Mouse (Mus musculus) CH12.LX (cell line): ENCODE measurements around the gene Marveld3.

Source experiments
- POLR2AphosphoS2 ChIP-seq: IDR thresholded peaks from 2 replicates; pipeline ENCODE4 v1.6.1; 2011; ENCODE audit warnings: low read depth, low read length, improper control_type of control experiment
- RCOR1 ChIP-seq: conservative IDR thresholded peaks from 2 replicates; pipeline ENCODE4 v1.6.1; 2012; ENCODE audit warnings: low read depth, mild to moderate bottlenecking, inconsistent platforms, low read length, improper control_type of control experiment
- ZMIZ1 ChIP-seq: IDR thresholded peaks from 2 replicates; pipeline ENCODE4 v1.6.1; 2012; ENCODE audit warnings: low read depth, mild to moderate bottlenecking, inconsistent platforms, low read length, improper control_type of control experiment

DNA sequence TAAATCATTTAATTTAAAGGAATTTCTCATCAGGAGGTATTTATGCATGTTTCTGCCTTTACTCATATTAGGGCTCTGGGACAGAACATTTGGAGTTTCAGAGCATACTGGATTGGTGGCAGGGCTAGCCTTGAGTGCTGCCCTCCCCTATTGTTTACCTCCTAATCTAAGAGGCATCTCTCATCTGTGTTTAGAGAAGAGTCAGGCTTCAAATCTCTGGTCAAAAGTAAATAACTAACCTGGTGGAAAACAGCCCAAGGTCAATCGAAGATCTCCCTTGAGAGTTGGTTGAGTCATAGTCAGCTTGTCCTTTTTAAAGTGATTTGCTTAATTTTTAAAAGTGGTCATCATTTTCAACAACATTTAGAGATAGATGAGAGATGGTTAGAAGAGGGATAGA is 30.9 kb upstream of the Marveld3 start:
- TF ChIP-seq ZMIZ1 (no peak), RCOR1 (no peak), POLR2AphosphoS2 (no peak)
